Mouse (Mus musculus) cerebellum, postnatal 10 days (tissue): Measurements from ENCODE around the gene Atg10.
"Not testable (repeated sequence)": the region's sequence is repeated elsewhere in the genome, so short reads cannot be mapped to it uniquely, and the experiment has no call there.

Source experiments
- DNase-seq, 2 experiments: peaks; one replicate each; pipeline ENCODE4 v3.0.0; 2021; ENCODE audit warnings: mixed read lengths in 2 of 2

Gene Atg10

DNA sequence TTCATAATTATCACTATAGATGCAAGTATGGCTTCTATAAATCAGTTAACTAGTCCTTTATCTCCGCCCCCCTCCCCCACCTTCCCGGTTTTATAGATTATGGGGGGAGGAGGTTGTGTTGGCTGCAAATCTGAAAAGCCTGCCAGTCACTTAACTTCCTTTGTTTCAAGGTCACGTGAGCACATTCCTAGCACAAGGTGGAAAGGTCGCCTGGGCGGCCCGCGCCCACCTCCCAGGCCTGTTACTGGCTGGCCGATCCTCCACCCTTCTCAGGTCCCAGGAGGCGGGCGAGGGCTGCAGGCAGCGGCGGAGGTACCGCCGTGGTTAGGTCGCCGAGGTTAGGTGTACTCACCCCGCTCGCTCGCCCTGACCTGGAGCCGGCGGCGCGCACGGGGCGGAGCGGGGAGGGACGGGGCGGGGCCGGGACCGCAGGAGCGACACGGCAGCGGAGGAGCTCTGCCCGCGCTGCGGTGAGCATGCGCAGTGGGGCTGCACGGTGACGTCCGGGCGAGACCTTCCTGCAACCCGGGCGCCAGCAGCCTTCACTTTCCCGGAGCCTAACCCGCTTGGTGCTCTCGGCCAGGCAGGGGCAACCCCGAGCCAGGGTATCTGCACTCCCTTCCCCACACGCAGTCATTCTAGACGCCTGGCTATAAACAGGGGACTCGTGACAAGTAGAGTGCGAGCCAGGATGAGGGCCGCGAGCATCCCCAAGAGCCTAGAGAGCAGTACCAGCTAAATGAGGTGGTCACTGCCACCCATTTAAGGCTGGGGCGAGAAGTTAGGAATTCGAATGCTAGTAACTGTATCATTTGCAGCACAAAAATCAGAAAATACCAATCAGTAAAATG lies at the start of gene Atg10:
Atg10 (minus strand) TSS at position 382 of the 851 bp plus-strand sequence.
- peak; percentile 94 to 97 for DNase-seq

DNA sequence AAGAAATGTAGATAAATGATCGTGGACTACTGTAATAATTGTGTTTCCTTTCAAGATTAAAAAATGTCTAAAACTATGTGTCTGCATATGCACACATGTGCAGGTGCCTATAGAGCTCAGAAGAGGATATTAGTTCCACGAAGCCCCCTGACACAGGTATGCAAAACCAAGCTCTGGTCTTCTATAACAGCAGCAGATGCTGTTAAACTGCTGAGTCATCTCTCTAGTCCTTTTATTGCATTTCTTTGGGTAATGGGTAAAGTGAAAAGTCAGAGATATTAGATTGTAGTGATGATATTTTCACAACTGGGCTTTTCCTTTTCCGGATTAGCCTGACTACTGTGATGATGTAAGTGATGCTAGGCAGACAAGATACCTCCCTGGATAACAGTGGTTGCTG lies 28.6 kb upstream of the Atg10 start:
- DNase-seq = no peak

DNA sequence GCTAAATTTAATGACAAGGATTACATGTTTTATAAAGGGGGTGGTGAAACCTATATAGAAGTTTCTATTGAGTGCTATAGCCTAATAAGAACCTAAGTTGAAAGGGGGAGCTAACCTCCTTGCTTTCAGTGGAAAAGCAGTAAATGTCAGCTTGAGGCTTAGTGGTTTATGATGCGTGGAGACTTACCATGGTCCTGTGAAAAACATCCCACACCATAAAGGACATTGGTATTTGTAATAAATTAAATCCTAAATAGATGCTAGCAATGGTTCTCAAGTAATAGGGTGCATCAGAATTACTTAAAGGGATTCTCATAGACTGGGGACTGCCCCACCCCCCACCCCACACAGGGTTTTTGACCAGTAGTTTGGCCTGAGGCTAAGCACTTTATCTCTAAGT lies 27.9 kb upstream of the Atg10 start:
- no peak for DNase-seq

DNA sequence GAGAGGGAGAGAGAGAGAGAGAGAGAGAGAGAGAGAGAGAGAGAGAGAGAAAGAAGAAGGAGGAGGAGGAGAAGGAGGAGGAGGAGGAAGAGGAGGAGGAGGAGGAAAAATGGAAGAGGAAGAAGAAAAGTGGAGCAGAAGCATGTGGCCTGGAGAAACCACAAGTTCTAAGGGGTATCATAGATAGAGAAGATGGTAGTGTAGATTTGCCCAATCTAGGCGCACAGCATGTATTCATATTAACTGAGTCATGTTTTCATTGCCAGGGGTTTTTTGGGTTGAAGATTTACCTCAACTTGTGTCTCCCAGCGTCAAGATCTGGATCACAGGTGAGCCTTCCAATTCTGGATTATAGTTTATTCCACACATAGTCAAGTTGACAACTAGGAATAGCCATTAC lies 26.3 kb upstream of the Atg10 start:
- DNase-seq = not testable (repeated sequence)

DNA sequence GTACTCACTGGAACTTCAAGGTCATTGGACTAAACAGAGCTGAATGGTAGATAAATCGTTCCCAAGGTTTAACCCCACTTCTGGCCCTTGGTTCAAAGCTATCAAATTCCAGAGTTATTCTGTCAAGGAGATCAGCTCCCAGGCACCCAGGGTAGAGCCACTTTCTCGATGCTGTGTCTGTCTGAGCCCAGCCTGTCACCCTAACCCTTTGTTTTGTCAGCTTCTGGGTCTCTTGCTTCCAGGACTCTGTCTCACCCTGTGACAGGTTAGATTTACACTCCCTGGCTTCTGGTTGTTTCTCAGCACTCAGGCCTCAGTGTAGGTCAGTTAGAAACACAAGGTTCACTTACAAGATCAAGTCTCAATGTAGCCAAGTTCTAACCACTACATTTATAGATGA lies 22.7 kb upstream of the Atg10 start:
- DNase-seq = no peak

DNA sequence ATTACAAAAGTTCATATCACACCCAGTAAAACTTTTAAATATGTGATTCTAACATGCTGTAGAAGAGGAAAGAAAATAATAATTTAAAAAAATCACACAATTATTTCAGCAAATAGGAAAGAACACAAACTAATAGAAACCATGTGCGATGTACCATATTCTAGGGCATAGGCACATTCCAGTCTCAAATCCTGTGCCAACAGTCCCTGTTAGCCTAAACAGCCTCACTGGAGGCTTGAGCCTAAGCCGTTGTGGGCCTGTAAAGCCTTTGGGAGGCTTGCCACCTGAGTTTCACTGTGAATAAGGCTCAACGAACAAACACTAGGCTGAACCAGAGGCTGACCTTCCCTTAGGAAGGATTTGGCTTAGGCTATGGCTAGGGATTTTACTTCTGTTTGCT lies 14.2 kb upstream of the Atg10 start:
- no peak for DNase-seq

DNA sequence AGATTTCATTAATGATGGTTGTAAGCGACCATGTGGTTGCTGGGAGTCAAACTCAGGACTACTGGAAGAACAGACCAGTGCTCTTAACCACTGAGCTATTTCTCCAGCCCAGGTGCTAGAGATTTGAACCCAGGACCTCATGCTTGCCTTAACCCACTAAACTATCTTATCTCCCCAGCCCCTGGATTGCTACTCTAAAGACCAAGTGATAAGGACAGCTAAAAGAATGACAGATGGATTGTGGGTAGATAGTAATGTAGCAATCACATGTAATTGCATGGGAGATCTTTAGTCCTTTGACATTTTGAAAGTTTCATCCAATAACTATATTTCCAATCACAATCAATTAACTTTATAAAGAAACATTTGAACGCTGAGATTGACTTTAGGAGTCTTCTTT lies 13.1 kb upstream of the Atg10 start:
- DNase-seq = no peak

DNA sequence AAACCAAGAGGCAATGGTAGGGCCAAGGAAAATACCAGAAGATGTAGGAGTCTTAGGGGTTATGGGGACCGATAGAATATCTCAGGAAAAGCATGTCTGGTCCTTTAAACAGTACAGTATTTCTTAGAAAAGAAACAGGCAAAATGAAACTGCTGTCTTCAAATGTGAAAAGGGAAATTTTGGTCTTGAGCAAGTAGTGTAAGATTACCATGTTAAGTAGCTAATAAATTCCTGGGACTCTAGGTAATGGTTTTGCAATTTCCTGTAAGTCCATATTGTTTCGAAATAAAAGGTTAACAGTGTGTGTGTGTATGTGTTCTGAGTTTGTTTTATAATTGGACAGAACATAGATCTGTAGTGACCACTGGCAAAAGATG lies 658 bp upstream of the Atg10 start:
- DNase-seq = no peak

DNA sequence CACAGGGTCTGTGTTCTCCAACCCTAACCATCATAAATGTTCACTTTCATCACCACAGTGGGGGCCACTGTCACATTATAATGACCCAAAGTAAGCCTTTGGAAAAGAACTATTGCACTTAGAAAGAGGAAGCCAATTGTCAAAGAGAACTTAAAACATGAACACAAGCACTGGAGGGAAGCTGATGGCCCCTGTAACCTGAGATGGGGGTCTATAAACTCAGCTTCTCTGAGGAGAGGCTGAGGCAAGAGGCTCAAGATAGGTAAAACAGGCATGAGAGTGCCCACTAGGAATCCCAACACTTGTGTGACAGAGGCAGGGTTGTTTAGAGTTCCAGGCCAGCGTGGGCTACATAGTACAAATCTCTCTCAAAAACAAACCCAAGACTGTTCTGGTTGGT lies 705 bp downstream of the Atg10 start:
- DNase-seq = peak in 1 of 2 experiments; percentile 11

DNA sequence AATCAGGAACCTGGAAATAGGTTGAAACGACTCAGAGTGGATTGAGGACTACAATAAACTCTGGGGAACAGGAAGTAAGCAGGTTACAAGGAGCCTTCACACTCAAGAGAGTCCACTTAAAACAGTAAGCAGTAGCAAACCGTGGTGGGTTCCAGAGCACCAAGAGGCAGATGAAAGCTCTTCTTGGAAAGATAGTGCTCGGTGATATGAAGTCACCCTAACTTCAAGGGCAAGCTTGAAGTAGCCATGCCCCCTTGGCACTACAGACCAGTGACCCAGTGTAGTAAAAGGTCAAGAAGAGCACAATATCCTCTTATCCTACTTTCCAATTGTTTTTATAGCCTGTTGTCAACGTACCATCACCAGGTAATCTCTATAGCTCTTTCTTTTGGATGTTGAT lies 2.1 kb downstream of the Atg10 start:
- no peak for DNase-seq

DNA sequence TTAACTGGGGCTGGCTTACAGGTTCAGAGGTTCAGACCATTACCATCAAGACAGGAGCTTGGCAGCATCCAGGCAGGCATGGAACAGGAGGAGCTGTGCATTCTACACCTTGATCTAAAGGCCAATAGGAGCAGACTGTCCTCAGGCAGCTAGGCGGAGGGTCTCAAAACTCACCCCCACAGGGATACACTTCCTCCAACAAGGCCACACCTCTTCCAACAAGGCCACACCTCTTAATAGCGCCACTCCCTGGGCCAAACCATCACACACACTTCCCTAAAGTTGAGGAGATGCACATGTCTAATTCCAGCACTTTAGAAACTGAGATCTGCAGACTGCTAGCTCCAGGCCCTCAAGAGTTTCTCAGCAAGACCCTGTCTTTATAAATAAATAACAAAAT lies 6.1 kb downstream of the Atg10 start:
- DNase-seq = no peak

DNA sequence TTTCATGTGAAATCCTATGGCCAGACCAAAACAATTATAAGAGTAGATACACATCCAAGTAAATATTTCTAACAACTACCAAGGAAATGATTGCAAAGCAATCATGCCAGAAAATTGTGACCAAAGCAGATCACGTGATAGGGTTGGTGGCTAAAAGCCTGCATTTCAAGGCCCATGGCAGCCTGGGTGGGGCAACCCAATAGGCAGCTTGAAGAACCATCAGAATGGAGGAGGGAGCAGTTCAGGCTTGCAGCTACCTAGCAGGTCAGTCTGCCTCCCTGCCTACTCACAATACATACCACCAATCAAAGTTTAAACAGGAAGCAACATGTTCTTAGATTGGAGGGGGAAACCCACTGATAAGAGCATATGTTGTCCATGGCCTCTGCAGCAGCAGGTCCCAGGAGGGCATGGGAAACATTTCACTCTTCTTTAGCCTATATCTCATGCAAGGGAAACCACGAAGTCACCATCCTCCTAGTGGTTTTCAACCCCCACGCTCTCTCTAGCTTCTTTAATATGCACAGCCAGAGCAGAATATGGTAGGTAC lies 7.0 kb downstream of the Atg10 start:
- no peak for DNase-seq

DNA sequence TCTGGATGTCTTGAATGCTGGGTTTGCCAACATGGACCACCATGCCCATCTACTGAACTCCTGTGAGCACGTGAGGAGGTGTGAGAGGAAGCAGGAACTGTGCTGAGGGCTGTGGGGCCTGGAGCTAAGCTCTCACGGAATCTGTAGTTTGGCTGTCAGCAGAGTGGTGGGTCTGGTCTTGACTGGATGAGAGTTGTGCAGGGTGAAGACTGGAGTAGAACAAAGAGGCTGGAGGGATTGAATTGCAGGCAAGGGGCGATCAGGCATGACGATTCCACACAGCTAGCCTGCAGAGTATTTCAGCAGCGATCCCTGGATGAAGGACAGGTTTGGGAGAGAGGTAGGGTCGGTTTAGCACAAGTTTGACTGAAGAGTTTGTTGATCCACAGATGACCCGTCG lies 10.8 kb downstream of the Atg10 start:
- DNase-seq = no peak

DNA sequence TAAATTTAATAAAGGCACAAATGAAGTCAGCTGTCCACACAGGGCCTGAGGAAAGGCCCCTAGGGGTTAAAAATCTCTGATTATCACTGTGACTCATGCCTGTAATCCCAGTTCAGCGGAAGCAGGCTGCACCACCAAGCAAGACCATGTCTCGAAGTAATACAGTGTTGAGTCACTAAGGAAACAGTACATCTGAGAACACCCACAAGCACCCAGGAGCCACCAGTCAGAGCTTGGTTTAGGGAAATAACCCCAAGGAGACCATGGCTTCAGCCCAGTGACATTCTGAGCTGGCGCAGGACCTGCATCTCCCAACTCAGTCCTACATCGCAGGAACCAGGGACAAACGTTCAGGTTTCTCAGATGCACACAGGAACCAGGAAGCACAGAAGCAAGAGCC lies 17.5 kb downstream of the Atg10 start:
- DNase-seq = no peak

DNA sequence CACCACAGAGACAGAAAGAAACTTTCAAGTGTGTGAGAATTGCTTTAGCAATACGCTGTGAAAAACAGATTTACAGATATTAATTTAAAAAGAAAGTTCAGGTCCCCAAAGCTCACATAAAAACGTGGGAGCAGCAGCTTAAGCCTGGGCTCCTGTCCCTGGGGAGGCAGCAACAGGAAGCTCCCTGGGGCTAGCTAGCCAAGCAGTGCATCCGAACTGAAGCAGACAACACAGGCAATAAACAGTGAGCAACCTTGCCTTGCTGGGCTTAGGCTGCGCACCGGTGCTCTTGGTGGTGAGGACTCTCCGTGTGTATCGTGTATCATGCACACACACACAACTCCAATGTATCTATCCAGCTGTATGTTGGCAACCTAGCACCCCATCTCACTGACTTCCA lies 21.2 kb downstream of the Atg10 start:
- DNase-seq = no peak

DNA sequence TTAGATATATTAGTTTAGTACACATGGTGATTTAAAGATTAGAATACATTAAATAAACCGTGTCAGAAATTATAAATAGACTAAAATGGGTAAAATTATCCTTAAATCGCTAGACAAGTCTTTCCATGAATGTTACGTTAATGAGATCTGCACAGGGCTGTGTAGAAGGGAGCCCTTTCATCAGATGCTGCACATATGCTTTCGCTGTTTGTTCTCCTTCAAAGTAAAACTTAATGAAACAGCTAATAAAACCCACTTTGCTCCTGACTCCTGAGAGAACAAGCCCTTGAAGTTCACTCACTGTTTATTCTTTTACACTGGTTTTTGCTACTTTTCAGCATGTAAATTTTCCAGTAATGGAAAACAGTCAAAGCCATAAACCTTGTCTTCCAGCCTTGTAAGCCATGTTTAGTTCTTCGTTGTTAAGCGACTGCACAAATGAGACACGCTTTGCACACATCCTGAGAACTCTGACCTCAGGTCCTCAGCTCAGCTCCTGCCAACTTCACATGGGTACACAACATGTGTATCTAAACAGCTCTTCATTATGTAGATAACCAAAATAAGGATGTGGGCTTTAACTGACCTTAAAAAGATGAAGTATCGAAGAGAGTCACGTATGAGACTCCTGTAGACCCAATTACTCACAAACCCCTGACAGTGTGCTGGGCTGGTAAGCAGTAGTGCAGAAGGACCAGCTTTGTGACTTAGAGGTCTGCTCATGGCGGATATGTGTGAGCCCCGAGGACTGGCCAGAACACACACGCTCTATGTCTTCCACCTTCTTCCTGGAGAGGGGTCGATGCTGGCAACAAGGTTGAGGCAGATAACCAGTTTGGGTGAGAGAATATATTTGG lies 36.2 kb downstream of the Atg10 start:
- DNase-seq = no peak

DNA sequence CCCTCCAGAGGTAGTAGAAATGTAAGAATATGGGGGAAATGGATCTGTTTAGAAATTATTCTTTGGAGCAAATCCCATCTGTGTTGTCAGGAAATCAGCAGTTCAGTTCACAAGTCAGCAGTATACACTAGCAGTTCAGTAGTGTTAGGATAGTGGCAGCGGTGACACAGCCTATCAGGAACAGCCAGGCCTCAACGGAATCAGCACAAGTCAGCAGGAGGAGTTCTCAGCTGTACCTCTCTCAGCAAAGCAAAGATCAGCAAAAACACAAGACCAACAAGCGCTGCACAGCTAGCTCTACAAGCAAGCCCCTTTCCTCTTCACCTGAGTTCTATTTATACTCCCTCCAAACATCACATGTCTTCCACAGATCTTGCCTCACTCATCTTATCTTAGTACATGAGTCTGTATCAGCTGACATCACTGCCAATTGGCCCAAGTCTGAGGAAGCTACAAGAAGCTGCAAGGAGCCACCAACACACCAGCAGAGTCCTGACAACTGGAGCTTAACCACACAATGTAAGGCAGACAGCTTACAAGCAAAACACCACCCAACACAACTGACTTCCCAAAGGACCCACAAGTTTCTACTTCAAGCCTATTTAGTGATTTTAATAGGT lies 38.4 kb downstream of the Atg10 start:
- no peak for DNase-seq

DNA sequence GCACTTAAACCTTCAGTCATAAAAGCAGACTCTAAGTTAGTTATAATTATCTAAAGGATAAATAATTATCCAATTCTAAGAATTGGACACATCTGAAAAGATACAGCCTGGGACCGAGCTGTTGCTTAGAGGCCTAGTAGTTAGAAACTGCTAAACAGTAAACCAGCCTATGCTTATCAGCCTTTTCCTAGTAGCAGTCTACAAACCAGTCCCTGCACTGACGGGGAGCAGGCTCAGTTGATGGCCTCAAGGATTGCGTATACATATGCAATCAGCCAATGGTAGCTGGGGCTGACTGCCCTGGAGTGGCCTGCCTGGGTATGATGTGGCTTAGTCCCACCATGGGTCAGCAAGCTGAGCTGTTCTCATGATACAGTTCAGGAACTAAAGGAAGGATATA lies 39.5 kb downstream of the Atg10 start:
- no peak for DNase-seq

DNA sequence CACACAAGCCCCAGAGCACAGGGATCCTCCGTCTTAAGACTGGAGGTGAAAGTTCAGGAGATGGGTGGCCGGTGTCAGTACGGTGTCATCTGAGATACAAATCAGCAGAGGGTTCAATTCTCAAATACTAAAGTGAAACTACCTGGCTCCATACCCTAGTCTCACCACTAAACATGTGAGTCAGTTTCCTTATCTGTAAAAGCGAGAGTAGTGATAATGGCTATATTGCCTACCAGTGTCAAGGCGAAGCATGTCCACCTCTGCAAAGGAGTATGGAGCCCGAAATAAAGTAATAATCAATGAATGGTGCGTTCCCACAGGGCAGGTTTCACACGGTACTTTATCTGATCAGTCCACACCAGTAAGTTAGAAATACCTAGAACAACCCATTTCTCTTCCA lies 43.4 kb downstream of the Atg10 start:
- DNase-seq = no peak

DNA sequence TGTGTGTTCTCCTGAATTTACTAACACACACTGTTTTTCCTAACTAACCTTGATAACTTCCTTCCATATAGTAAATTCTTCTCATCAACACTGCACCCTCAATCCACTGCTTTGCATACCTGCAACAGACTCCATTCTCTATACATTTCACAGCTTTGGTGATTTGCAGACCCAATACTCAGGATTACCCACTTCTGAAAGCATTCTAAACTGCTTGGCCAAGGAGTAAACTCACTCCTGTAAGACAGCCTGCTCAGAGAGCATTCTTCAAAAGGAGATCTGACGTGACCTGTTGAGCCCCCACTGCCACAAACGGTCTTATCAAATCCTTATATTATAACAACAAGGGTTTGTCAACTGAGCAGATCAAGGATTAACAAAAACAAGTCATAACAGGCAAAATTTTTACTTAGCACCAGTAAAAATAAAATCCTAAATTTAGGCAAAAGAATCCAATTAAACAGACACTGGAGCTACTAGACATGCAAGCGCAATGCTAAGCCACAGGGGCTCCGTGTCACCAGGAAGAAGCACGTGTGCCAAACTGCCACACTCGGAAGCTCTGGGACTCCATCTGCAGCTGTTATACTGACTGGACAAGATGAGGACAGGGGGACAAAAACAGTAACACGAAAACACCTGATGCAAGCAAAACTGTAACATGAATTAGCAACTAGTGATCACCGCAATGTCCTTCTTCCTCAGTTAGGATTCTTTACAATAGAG lies 44.4 kb downstream of the Atg10 start:
- peak; percentile 40 to 55 for DNase-seq

DNA sequence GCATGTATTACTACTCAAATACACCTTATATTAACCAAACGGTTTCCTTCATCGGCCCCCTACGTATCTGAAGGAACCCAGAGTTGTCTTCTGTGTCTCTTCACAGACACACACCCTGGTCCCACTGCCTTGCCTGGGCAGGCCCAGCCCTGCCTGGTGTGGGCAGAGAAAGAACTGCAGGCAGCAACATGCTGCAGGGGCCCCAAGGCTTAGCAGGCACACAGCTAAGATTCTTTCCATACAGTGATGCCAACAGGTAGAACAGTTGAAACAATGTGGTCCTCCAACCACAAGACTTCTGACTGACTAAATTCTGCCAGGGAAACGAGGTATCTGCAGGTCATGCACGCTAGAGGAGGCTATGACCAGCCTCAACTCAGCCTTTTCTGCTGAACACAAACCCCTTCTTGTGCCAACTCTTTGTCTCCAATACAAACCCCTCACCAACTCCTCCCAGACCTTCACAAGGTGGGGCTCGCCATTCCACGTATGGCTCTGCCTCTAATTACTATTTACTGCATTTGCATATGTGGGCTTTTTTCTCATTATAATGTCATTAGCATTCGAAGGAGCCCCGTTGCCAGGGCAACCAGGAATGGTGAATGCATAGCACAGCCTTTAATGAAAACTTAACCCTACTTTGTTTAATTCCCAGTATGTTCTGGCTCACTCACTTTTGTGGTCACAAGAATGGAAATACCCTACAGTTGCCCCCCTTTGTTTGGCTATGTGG lies 45.2 kb downstream of the Atg10 start:
- DNase-seq = no peak

DNA sequence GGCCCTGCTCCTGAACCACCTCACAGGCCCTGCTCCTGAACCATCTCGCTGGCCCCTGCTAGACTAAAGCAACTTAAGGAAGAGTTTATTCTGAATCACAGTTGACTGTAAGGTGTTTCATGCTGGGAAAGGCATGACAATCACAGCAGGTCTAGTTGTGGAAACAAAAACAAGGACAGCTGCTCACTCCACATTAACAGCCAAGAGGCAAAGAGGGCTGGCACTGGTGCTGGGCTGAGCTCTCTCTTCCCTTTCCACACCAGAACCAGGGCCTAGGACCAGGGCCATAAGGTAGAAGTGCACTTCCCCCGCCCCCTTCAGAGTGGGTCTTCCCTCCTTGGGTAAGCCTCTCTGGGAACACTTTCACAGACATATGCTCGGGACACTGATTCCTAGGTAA lies 48.4 kb downstream of the Atg10 start:
- peak; percentile 79 to 84 for DNase-seq
